Mouse (Mus musculus) thymus, postnatal 14 days (tissue): ENCODE results near the gene Exph5.

Source experiments
- DNase-seq: peaks from one replicate; pipeline ENCODE4 v3.0.0; 2021

Exph5 gene

DNA sequence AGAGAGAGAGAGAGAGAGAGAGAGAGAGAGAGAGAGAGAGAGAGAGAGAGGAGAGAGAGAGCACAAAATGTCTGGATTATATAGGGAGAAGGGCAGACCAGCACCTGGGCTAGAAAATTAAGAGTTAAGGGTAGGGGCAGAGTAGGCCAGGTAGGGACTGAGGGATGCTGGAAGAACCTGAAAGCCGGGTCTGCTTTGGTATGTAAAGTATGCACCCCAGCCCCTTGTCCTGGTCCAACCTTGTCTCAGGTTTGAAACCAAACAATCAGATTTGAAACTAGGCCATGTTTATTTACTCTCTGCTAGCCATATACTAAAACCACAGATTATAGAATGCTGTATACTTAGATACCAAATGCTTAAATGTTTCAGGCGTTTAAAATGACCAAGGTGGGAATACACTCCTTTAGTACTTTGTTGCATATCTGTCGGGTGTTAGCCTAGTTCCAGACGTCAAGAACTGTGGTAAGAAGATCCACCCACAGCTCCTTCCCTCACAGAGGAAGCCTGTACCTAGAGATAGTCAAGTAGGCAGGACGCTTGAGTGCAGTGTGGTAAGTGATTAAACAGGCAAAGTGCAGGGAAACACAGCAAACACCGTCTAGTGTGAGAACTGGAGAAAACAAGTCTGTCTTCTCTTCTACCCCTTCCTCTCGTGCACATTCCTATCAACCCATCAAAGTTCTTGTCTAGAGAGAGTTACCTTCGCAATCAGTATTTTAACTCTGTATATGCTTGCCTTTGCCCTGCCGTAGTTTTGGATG, 120.8 kb downstream of the Exph5 start:
- DNase-seq: no peak

DNA sequence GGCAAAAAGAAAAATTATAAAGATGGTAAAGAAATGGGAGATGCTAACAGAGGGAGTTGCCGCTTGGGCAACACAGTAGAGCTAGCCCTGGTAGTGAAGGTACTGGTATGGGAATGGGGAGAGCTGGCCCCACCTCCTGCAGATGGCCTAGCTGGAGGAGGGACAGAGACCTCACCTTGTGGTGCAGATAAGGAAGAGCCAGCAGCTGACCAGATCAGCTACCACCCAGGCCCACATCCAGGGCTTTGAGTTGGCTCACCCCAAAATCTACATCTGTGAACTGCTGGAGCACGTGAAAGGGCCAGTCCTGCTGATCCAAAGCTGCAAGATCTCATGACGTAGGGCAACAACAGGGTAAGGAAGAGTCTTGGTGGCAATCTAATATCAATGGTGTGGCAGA, 125.3 kb downstream of the Exph5 start:
- DNase-seq: no peak
